Mouse (Mus musculus): ENCODE measurements around the gene Dynlrb2. TPM values are rescaled to one million over a fixed set of nuclear protein-coding genes. Genes with fewer than 3 reads are reported as not detected.

The Dynlrb2 gene
- polyA plus RNA-seq, 1 experiment from 2014 or later: 7.1 TPM

DNA sequence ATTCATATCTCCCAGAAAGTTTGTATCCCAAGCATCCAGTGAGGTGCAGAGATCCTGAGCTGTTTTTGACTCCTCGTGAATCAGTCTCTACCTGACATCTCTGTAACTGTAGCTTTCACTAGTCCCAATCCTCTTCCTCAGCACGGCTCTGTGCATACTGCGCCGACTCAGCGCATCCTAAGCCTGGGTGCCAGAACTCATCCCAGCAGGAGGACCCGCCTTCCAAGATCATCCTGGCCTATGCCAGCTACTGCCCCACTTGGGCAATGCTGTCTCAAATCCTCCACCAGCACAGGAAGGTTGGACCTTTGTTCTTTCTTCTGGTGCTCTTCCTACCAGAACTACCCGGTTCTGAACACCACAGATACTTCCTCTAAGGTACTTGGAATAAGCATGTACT, 20.1 kb downstream of the Dynlrb2 start:
- H3K4me3 ChIP-seq (replicated peaks; ENCODE audit: low read length): no peak overlapping the region
- no peak overlapping the region for H3K27ac ChIP-seq (ENCODE audit: low read length)
- H3K9me3 ChIP-seq (ENCODE audit: control insufficient read depth, low read length): no peaks in the 10 kb centered on the region
- no peak for ATAC-seq
- H3K9ac ChIP-seq (replicated peaks; ENCODE audit: low read depth, low read length): no peak overlapping the region
- no peaks in the 10 kb centered on the region for H3K27me3 ChIP-seq (replicated peaks; ENCODE audit: control insufficient read depth, insufficient read depth, low read length)
- no peaks in the 10 kb centered on the region for H3K4me1 ChIP-seq (replicated peaks; ENCODE audit: control insufficient read depth, insufficient read depth, low read length)
- H3K36me3 ChIP-seq (ENCODE audit: control insufficient read depth, insufficient read depth): no peaks in the 10 kb centered on the region
- WGBS: 90% methylated on average over 7 of the region's 7 CpGs
- no peak overlapping the region for H3K4me2 ChIP-seq (ENCODE audit: low read length)

DNA sequence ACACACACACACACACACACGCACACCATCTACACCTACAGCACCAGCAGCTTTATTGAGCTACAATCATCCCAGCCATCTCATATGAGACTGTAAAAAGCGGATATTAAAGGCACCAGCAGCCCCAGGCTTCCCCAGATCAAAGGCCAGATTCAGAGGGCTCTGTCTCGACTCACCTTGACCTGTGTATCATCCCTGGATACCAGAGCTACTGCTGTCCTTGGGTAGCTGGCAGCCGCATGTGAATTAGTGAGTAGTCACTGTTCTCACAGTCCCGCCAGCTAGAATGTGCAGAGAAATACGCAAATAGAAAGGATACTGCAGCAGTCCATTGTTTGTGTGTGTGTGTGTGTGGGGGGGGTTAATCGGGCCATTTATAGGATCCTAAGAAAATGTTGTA, 24.0 kb downstream of the Dynlrb2 start:
- ATAC-seq: no peak
- H3K4me1 ChIP-seq (replicated peaks; ENCODE audit: control insufficient read depth, insufficient read depth, low read length): no peaks in the 10 kb centered on the region
- no peak overlapping the region for H3K4me3 ChIP-seq (replicated peaks; ENCODE audit: low read length)
- no peak overlapping the region for H3K9ac ChIP-seq (replicated peaks; ENCODE audit: low read depth, low read length)
- WGBS: 84% methylated on average over 7 of the region's 7 CpGs
- no peak overlapping the region for H3K27ac ChIP-seq (ENCODE audit: low read length)
- no peak overlapping the region for H3K4me2 ChIP-seq (ENCODE audit: low read length)
- H3K27me3 ChIP-seq (replicated peaks; ENCODE audit: control insufficient read depth, insufficient read depth, low read length): no peaks in the 10 kb centered on the region
- no peaks in the 10 kb centered on the region for H3K36me3 ChIP-seq (ENCODE audit: control insufficient read depth, insufficient read depth)
- no peaks in the 10 kb centered on the region; the same call in 1 of the 2 replicates for H3K9me3 ChIP-seq (ENCODE audit: control insufficient read depth, low read length)

DNA sequence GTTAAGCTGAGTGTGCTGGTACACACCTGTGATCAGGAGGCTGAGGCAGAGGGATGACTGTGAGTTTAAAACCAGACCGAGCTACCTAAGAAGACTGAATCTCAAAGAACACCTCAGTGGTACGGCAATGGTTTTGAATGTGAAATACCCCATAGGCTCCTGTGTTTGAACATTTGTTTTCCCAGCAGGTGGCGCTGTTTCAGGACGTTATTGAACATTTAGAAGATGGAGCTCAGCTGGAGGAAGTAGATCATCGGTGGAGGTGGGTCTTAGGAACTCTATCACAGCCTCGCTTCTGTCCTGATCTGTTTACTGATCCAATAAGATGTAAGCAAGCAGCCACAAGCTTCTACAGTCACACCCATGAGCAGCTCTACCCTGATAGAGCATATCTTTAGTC, 28.3 kb downstream of the Dynlrb2 start:
- Histone ChIP-seq H3K27me3 (replicated peaks; ENCODE audit: control insufficient read depth, insufficient read depth, low read length) (no peaks in the 10 kb centered on the region), H3K4me3 (replicated peaks; ENCODE audit: low read length) (no peak overlapping the region), H3K36me3 (ENCODE audit: control insufficient read depth, insufficient read depth) (no peaks in the 10 kb centered on the region), H3K9ac (replicated peaks; ENCODE audit: low read depth, low read length) (no peak overlapping the region), H3K4me2 (ENCODE audit: low read length) (no peak overlapping the region), H3K9me3 (ENCODE audit: control insufficient read depth, low read length) (no peaks in the 10 kb centered on the region; the same call in 1 of the 2 replicates), H3K27ac (ENCODE audit: low read length) (no peak overlapping the region), H3K4me1 (replicated peaks; ENCODE audit: control insufficient read depth, insufficient read depth, low read length) (no peaks in the 10 kb centered on the region)
- no peak for ATAC-seq
- 82% methylated on average over 6 of the region's 6 CpGs for WGBS

DNA sequence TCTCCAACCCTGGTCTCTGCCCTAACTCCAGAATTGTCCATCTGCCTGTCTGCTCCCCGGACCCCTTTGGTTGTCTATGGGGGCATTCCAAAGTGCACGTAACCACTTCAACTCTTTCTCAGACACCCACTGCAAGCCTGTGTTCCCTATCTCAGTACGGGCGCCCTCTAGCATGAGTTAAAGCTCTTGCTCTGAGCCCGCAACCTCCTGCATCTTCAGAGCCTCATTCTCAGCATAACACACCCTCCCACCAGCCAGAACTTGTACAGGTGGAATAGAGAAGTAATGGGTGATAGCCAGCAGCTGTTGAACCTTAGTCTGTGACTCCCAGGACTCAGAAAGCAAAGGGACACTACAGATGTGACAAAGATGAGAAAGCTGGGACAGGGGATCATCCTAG, 32.0 kb downstream of the Dynlrb2 start:
- Histone ChIP-seq H3K27ac (ENCODE audit: low read length) (no peak overlapping the region), H3K4me2 (ENCODE audit: low read length) (no peak overlapping the region), H3K9ac (replicated peaks; ENCODE audit: low read depth, low read length) (no peak overlapping the region), H3K27me3 (replicated peaks; ENCODE audit: control insufficient read depth, insufficient read depth, low read length) (no peaks in the 10 kb centered on the region), H3K9me3 (ENCODE audit: control insufficient read depth, low read length) (no peaks in the 10 kb centered on the region; the same call in 1 of the 2 replicates), H3K4me1 (replicated peaks; ENCODE audit: control insufficient read depth, insufficient read depth, low read length) (no peaks in the 10 kb centered on the region), H3K4me3 (replicated peaks; ENCODE audit: low read length) (no peak overlapping the region), H3K36me3 (ENCODE audit: control insufficient read depth, insufficient read depth) (no peaks in the 10 kb centered on the region)
- 79% methylated on average over 5 of the region's 5 CpGs for WGBS
- ATAC-seq: no peak

DNA sequence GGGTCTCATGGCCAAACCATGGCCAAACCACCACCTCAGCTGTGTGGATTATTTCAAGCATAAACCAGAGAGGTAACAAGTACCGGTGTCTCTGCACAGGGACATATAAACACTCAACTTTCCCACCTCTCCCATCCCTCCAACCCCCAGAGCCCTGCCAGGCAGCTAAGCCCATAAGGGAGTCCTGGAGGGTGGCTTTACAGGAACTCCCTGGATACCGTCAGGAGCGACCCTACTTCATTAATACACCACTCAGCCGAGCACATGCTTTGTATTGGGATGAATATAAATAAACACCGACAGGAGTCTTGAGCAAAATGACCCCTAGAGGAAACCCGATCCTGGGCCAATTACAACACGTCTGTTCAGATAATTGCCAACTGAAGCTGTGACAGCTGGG, 34.0 kb downstream of the Dynlrb2 start:
- Histone ChIP-seq H3K4me2 (ENCODE audit: low read length) (no peak overlapping the region), H3K36me3 (ENCODE audit: control insufficient read depth, insufficient read depth) (no peaks in the 10 kb centered on the region), H3K4me1 (replicated peaks; ENCODE audit: control insufficient read depth, insufficient read depth, low read length) (no peaks in the 10 kb centered on the region), H3K27ac (ENCODE audit: low read length) (no peak overlapping the region), H3K4me3 (replicated peaks; ENCODE audit: low read length) (no peak overlapping the region), H3K9ac (replicated peaks; ENCODE audit: low read depth, low read length) (no peak overlapping the region), H3K27me3 (replicated peaks; ENCODE audit: control insufficient read depth, insufficient read depth, low read length) (no peaks in the 10 kb centered on the region), H3K9me3 (ENCODE audit: control insufficient read depth, low read length) (no peaks in the 10 kb centered on the region)
- 44% methylated on average over 7 of the region's 7 CpGs for WGBS
- ATAC-seq: no peak

DNA sequence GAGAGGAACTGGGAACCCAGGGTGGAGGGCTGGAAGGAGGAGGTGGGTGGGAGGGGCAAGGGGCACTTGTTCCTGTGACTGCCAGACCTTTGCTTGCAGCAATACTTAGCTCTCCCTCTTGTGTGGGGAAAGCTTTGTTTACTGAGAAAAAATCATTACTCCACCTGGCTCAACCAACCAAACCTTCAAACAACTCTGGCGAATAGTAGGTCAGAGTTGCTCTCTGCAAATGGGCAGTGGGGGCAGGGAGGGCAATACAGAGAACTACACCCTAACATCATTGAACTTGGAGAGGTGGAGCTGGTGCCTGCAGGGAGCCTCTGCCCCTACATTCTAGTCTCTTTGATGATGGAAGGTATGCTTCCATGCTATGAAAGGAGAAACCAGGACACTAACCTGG, 35.4 kb downstream of the Dynlrb2 start:
- ATAC-seq: no peak
- no peak overlapping the region for H3K27ac ChIP-seq (ENCODE audit: low read length)
- no peaks in the 10 kb centered on the region for H3K9me3 ChIP-seq (ENCODE audit: control insufficient read depth, low read length)
- no peak overlapping the region for H3K4me2 ChIP-seq (ENCODE audit: low read length)
- WGBS: 91% methylated on average over 1 of the region's 1 CpGs
- H3K4me1 ChIP-seq (replicated peaks; ENCODE audit: control insufficient read depth, insufficient read depth, low read length): no peaks in the 10 kb centered on the region
- no peaks in the 10 kb centered on the region for H3K36me3 ChIP-seq (ENCODE audit: control insufficient read depth, insufficient read depth)
- H3K9ac ChIP-seq (replicated peaks; ENCODE audit: low read depth, low read length): no peak overlapping the region
- H3K4me3 ChIP-seq (replicated peaks; ENCODE audit: low read length): no peak overlapping the region
- H3K27me3 ChIP-seq (replicated peaks; ENCODE audit: control insufficient read depth, insufficient read depth, low read length): no peaks in the 10 kb centered on the region

DNA sequence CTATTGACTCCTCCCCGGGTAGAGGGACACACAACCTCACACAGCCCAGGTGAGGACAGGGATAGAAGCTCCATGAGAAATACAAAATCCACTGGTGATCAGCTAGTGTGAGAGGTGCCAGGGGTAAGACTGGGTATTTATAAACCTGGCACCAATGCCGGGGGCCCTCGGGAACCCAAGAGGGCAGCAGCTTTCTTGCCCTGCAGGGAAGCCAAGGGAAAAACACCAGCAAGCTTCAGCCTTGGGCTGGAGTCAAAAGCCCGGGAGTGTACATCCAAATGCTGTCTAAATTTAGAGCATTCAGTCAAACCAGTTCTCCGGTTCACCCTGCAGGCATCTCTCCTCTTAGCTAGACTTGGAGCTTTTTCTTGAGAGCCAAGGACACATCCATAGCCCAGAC, 38.1 kb downstream of the Dynlrb2 start:
- Histone ChIP-seq H3K4me1 (replicated peaks; ENCODE audit: control insufficient read depth, insufficient read depth, low read length) (no peaks in the 10 kb centered on the region), H3K9me3 (ENCODE audit: control insufficient read depth, low read length) (no peaks in the 10 kb centered on the region), H3K9ac (replicated peaks; ENCODE audit: low read depth, low read length) (no peak overlapping the region), H3K4me3 (replicated peaks; ENCODE audit: low read length) (no peak overlapping the region), H3K27ac (ENCODE audit: low read length) (no peak overlapping the region), H3K4me2 (ENCODE audit: low read length) (no peak overlapping the region), H3K27me3 (replicated peaks; ENCODE audit: control insufficient read depth, insufficient read depth, low read length) (no peaks in the 10 kb centered on the region), H3K36me3 (ENCODE audit: control insufficient read depth, insufficient read depth) (no peaks in the 10 kb centered on the region)
- 86% methylated on average over 5 of the region's 5 CpGs for WGBS
- no peak for ATAC-seq

DNA sequence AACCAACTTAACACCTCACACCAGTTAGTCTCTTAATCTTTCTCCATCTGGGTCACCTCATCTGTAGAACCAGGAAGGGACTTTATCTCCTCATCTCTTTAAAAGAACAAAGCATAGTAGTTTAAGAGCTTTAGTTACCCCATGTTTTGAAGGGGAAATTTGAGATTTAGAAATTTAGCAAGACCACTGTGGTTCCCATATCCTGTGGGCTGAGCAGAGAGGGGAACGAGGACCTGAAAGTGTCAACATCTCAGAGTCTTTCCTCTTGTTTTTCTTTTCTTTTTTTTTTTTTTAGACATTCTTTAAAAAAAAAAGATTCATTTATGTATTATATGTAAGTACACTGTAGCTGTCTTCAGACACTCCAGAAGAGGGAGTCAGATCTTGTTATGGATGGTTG, 38.6 kb downstream of the Dynlrb2 start:
- Histone ChIP-seq H3K27me3 (replicated peaks; ENCODE audit: control insufficient read depth, insufficient read depth, low read length) (no peaks in the 10 kb centered on the region), H3K36me3 (ENCODE audit: control insufficient read depth, insufficient read depth) (no peaks in the 10 kb centered on the region), H3K4me3 (replicated peaks; ENCODE audit: low read length) (no peak overlapping the region), H3K4me2 (ENCODE audit: low read length) (no peak overlapping the region), H3K9ac (replicated peaks; ENCODE audit: low read depth, low read length) (no peak overlapping the region), H3K27ac (ENCODE audit: low read length) (no peak overlapping the region), H3K4me1 (replicated peaks; ENCODE audit: control insufficient read depth, insufficient read depth, low read length) (no peaks in the 10 kb centered on the region), H3K9me3 (ENCODE audit: control insufficient read depth, low read length) (no peaks in the 10 kb centered on the region)
- WGBS: 86% methylated on average over 1 of the region's 1 CpGs
- ATAC-seq: no peak

DNA sequence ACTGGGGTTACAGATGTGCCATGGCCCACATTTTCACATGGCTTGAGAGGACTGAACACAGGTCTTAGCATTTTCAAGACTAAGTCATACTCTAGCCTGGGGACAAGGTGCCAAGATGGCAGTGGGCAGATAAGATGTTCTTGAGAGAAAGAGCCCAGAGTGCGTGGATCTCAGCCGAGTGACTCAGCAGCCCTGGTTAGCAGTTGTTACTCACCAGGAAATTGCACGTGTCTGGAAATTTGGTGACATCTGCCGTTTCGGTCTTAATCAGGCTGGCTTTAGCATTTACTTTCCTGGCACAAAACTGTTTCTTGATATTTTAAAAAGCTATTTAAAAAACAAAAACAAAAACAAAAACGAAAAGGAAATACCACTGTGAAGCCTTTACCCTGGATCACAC, 47.5 kb downstream of the Dynlrb2 start:
- WGBS: 82% methylated on average over 6 of the region's 6 CpGs
- no peaks in the 10 kb centered on the region for H3K9me3 ChIP-seq (ENCODE audit: control insufficient read depth, low read length)
- H3K27ac ChIP-seq (ENCODE audit: low read length): no peak overlapping the region
- H3K4me3 ChIP-seq (replicated peaks; ENCODE audit: low read length): no peak overlapping the region
- ATAC-seq: no peak
- H3K36me3 ChIP-seq (ENCODE audit: control insufficient read depth, insufficient read depth): no peaks in the 10 kb centered on the region
- H3K4me2 ChIP-seq (ENCODE audit: low read length): no peak overlapping the region
- H3K4me1 ChIP-seq (replicated peaks; ENCODE audit: control insufficient read depth, insufficient read depth, low read length): no peaks in the 10 kb centered on the region
- H3K27me3 ChIP-seq (replicated peaks; ENCODE audit: control insufficient read depth, insufficient read depth, low read length): no peaks in the 10 kb centered on the region
- no peak overlapping the region for H3K9ac ChIP-seq (replicated peaks; ENCODE audit: low read depth, low read length)

DNA sequence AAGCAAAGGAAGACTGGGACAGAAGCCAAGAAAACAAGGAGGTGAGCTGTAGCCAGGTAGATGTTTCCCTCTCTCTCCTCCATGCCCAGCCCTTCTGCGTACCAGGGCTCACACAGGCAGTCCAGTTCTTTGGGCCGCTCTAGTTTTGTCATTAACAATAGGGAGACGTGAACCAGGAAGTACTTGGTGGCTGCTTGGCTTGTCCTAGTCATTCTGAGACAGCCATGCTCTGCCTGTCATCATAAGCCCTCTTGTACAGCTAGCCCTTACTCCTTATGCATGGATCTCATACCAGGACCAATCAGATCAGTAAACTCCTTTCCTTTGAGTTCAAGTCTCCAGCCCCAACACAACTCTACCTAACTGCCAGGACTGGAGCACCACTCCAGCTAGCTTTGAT, 48.0 kb downstream of the Dynlrb2 start:
- H3K27ac ChIP-seq (ENCODE audit: low read length): no peak overlapping the region
- no peak for ATAC-seq
- H3K36me3 ChIP-seq (ENCODE audit: control insufficient read depth, insufficient read depth): no peaks in the 10 kb centered on the region
- H3K27me3 ChIP-seq (replicated peaks; ENCODE audit: control insufficient read depth, insufficient read depth, low read length): no peaks in the 10 kb centered on the region
- H3K4me1 ChIP-seq (replicated peaks; ENCODE audit: control insufficient read depth, insufficient read depth, low read length): no peaks in the 10 kb centered on the region
- no peak overlapping the region for H3K9ac ChIP-seq (replicated peaks; ENCODE audit: low read depth, low read length)
- no peak overlapping the region for H3K4me2 ChIP-seq (ENCODE audit: low read length)
- no peaks in the 10 kb centered on the region for H3K9me3 ChIP-seq (ENCODE audit: control insufficient read depth, low read length)
- H3K4me3 ChIP-seq (replicated peaks; ENCODE audit: low read length): no peak overlapping the region
- WGBS: 85% methylated on average over 3 of the region's 3 CpGs

All from forebrain, embryonic 16.5 days (tissue).